Mouse (Mus musculus): Measurements from ENCODE around the gene Cyth1. TPM values are rescaled to one million over a fixed set of nuclear protein-coding genes. Genes with fewer than 3 reads are reported as not detected.

Cyth1 gene
- polyA plus RNA-seq, 1 experiment from 2014 or later = 13.8 TPM

DNA sequence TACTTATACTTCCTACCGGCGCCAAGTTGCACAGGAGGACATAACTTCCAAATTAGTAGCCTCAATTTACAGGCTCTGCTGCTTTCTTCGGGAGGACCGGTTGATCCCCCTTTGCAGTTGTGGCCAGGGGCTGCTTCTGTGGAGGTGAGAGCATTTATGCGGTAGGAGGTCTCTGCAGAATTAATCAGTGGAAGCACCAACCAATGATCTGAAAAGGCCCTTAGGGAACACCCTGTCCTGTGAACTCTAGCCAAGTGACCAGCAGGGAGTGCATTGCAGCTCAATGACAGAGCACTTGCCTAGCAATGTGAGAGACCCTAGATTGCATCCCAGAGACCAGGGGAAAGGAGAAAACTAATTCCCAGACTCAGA, 606 bp upstream of the Cyth1 start:
- peaks cover 26% of the 10 kb centered on the region for H3K4me1 ChIP-seq
- no peak overlapping the region; the same call in 1 of the 2 replicates for H3K9ac ChIP-seq
- WGBS = under 1% methylated on average over 5 of the region's 5 CpGs

DNA sequence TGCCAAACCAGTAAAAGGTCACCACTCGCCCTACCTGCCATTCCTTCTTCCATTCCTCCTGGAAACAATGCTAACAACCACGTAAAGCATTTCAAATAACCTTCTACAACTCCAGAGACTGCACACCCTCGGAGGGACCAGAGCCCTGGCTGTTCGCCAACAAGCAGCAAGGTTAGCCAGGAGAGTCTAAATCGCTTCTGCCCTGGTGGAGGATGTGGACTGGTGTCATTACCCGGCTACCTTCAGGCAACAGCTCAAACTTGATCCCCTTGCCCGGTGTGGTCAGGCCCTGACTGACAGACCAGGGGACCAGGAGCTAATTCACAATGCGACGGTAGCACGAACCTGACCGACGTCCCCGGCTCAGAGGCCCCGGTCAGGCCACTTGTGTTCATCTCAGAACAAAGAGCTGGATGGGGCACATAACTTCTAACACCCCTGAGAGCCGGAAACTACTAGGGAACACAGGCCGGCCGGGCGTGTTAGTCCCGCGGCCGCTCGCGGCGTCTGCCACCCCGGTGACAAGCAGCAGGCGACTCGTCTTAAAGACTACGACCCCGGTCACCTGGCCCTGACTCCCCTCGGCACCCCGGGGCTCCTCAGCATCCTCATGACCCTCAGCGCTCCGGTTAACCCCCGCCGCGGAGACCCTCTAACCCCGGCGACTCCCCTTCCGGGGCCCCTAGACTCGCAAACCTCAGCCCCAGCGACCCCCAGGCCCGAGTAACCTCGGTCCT, 865 bp downstream of the Cyth1 start:
- Histone ChIP-seq H3K36me3 (no peaks in the 10 kb centered on the region), H3K9me3 (no peaks in the 10 kb centered on the region), H3K4me3 (replicated peaks) (peak overlapping the region; percentile 74), H3K27me3 (replicated peaks) (no peaks in the 10 kb centered on the region), H3K4me1 (peaks cover 18% of the 10 kb centered on the region), H3K4me2 (peak overlapping the region; percentile 87), H3K27ac (peak overlapping the region; percentile 67), H3K9ac (peak overlapping the region; percentile 90)
- 2% methylated on average over 43 of the region's 43 CpGs for WGBS
- ATAC-seq (ENCODE audit: insufficient read depth, low FRiP score, low read depth) = no peak

More for the DNA sequence above, 606 bp upstream of the Cyth1 start:
- Histone ChIP-seq H3K9me3 (no peaks in the 10 kb centered on the region), H3K27me3 (replicated peaks) (no peaks in the 10 kb centered on the region), H3K4me2 (peak overlapping the region; percentile 60), H3K27ac (peak overlapping the region; percentile 86), H3K4me3 (replicated peaks) (peak overlapping the region; percentile 74), H3K36me3 (no peaks in the 10 kb centered on the region)
- ATAC-seq (ENCODE audit: insufficient read depth, low FRiP score, low read depth) = no peak

DNA sequence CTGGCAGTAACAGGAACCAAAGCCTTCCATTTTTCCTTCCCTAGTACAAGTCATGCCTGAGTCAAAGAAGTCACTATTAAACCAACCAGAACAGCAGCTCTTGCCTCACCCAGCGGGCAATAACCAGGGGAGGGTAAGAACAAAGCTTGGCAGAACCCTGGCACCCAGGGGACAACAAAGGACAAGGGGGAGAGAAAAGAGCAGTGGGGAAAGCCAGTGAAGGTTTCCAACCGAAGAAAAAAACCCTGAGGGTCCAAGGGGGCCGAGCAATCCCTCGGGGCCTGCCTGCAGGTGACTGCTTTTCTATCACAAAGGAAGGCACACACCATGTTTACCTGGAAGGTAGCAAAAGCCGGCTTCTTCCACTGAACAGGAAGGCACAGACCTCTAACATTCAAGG, 1.7 kb downstream of the Cyth1 start:
- peak overlapping the region; percentile 67 for H3K27ac ChIP-seq
- H3K4me2 ChIP-seq = peak overlapping the region; percentile 87
- H3K9me3 ChIP-seq = no peaks in the 10 kb centered on the region
- peak overlapping the region; percentile 74 for H3K4me3 ChIP-seq (replicated peaks)
- H3K9ac ChIP-seq = no peak overlapping the region
- no peaks in the 10 kb centered on the region for H3K27me3 ChIP-seq (replicated peaks)
- H3K4me1 ChIP-seq = peaks cover 18% of the 10 kb centered on the region
- no peaks in the 10 kb centered on the region for H3K36me3 ChIP-seq
- 60% methylated on average over 5 of the region's 5 CpGs for WGBS
- no peak for ATAC-seq (ENCODE audit: insufficient read depth, low FRiP score, low read depth)

DNA sequence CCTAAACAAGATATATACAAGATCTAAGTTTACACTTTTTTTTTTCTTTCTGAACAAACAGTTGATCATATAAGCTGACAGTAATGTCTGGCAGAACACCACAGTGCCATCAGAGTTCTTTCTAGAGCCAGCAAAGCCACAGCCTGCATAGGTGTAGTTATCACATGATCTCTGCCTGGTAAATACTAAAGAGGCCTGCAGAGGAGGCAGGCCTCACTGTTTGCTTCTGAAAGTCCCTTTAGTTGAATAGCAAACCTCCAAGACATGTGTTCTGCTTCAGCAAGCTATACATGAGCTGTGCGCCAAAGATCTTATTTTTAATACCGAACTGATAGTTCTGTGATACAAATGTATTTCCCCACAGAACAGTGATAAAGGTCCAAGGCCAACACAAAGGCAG, 3.3 kb downstream of the Cyth1 start:
- H3K4me3 ChIP-seq (replicated peaks) = no peak overlapping the region
- peaks cover 18% of the 10 kb centered on the region for H3K4me1 ChIP-seq
- WGBS = 76% methylated on average over 2 of the region's 2 CpGs
- H3K27me3 ChIP-seq (replicated peaks) = no peaks in the 10 kb centered on the region
- H3K27ac ChIP-seq = no peak overlapping the region
- H3K9me3 ChIP-seq = no peaks in the 10 kb centered on the region
- H3K36me3 ChIP-seq = no peaks in the 10 kb centered on the region
- no peak overlapping the region for H3K9ac ChIP-seq
- no peak for ATAC-seq (ENCODE audit: insufficient read depth, low FRiP score, low read depth)
- H3K4me2 ChIP-seq = no peak overlapping the region

DNA sequence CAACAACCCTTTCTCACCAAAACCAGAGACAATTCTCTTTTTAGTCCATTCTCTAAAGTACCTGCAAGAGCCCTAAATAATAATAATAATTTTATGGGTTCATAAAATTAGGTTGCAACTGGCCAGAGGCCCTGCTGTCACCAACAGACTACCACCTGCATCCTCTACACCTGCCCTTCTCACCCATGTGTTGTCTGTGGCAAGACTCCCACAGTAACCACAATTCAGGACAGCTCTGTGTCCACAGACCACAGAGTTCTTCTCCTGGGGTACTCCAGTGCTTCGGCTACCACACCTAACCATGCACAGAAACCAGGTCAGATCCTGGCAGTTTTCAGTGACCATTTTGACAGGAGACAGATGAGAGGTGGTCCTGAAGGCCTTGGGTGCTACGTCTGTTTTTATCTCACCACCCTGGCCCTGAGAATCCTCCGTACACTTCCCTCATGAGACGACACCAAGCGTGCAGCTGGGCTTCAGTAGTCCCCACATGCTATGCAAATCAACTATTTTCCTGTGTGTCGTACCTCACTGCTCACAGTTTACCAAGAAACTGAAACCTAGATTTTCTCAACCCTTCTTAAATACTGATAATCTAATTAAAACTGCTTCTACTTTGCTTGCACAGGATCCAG, 4.6 kb downstream of the Cyth1 start:
- no peak overlapping the region for H3K4me2 ChIP-seq
- no peak overlapping the region for H3K27ac ChIP-seq
- no peak overlapping the region for H3K4me3 ChIP-seq (replicated peaks)
- H3K9ac ChIP-seq = no peak overlapping the region
- H3K9me3 ChIP-seq = no peaks in the 10 kb centered on the region
- WGBS = 81% methylated on average over 6 of the region's 6 CpGs
- ATAC-seq (ENCODE audit: insufficient read depth, low FRiP score, low read depth) = no peak
- no peaks in the 10 kb centered on the region for H3K27me3 ChIP-seq (replicated peaks)
- H3K36me3 ChIP-seq = no peaks in the 10 kb centered on the region
- peaks cover 26% of the 10 kb centered on the region for H3K4me1 ChIP-seq

DNA sequence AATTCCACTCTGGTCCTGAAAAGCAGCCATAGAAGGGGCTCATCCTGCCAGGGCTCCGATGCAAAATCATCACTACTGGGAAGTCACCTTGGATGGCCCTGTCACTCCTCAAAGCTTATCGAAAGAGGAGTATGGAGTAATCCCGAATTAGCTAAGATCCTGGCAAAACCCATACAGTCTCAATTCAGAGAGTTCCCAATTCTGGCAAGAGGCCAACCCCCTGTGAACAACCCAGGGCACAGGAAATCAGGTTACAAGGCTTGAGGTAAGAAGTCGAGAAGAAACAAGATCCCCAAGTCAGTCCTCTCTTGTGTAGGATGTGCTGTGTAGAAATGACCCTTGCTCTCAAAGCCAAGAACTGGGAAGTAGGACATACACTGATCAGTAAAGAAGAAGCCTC, 5.9 kb downstream of the Cyth1 start:
- no peaks in the 10 kb centered on the region for H3K36me3 ChIP-seq
- H3K4me3 ChIP-seq (replicated peaks) = no peak overlapping the region
- no peak for ATAC-seq (ENCODE audit: insufficient read depth, low FRiP score, low read depth)
- peaks cover 26% of the 10 kb centered on the region for H3K4me1 ChIP-seq
- H3K27ac ChIP-seq = no peak overlapping the region
- 76% methylated on average over 4 of the region's 4 CpGs for WGBS
- H3K27me3 ChIP-seq (replicated peaks) = no peaks in the 10 kb centered on the region
- H3K9me3 ChIP-seq = no peaks in the 10 kb centered on the region
- no peak overlapping the region for H3K4me2 ChIP-seq
- no peak overlapping the region for H3K9ac ChIP-seq

DNA sequence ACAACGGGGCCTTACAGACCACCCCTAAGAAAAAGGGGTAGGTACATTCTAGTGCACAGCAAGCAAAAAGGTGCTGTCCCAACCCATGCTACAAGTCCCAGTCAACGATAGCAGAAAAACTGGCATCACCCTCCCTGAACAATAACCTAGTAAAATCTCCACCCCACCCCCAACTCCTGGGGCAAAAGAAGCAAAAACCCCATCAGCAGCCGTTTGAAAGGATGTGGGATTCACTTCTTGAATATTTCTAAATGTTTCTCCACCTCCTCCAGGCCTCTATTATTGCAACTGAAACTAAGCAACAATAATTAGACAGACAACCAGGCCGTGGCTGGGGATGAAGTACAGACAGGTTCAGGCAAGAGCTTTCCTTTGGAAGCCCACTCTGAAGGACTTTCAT, 8.0 kb downstream of the Cyth1 start:
- H3K9me3 ChIP-seq = no peaks in the 10 kb centered on the region
- 64% methylated on average over 4 of the region's 4 CpGs for WGBS
- ATAC-seq (ENCODE audit: insufficient read depth, low FRiP score, low read depth) = no peak
- H3K27me3 ChIP-seq (replicated peaks) = no peaks in the 10 kb centered on the region
- no peak overlapping the region for H3K4me2 ChIP-seq
- no peak overlapping the region for H3K4me3 ChIP-seq (replicated peaks)
- no peak overlapping the region for H3K9ac ChIP-seq
- H3K4me1 ChIP-seq = peaks cover 20% of the 10 kb centered on the region
- H3K27ac ChIP-seq = no peak overlapping the region
- H3K36me3 ChIP-seq = no peaks in the 10 kb centered on the region

DNA sequence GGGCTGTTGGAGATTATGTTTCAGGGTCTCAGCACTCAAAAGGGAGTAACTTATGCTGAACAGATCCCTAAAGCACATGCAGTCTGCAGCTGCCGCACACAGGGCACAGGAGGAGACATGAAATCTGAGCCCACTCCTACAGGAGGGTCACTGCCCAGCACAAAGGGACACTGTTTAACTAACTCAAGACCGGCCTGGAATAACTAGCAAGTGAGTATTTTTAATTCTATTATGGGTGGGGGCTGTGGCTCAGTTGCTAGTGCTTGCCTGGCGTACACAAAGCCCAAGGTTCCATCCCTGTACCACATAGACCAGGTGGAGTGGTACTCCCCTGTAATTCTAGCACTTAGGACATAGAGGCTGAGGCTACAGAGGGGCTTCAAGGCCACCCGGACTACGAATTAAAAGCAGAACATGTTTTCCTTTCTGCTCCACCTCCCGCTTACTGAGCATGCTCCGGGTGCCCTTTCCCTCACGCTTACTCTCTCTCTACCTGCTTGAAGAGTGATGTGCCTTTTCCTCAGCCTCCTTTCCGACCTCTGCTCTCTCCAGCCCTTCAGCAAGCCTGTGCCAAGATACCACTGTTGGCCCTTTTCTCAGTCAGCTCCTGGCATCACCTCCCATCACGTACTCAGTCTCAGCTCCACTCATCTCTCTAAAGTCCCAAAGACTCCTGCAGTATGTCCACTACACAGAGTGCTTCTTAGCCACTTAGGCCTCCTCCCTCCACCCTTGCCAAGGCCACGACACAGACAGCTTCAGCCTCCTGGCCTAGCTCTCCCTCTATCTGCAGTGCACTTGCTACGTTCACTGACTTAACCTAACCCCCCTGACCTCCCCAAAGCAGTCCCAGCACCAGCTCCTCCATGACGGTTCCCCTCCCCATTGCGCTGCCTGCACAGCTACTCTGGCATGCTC, 8.9 kb downstream of the Cyth1 start:
- no peaks in the 10 kb centered on the region for H3K27me3 ChIP-seq (replicated peaks)

DNA sequence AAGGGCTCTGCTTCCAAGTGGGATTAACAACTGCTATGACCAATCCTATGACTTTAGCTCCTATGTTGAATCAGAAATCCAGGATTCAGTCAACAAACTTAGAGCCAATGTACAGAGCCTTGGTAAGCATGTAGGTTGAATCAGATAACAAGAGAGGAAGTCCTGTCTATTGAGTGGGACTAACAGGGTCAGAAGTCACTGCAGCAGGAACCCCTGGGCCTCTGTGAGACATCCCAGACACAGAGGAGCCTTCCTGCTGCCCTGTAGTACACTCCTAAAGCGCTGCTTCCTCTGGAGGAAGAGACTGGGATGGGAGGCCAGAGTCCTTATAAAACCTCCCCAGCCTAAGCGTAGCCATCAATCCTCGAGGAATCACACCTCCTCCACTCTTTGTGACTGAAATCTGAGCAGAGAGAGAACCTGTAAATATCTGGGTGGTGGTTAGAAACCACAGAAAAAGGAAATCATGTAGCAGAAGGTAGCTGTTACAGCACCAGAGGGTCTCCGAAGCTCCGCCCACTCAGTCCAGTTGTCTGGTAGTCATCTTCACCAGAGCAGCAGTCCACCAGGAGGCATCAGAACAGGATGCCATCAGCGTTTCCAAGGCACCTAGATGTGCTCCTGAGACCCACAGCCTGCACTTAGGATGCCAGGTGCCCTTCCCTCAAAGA, 11.7 kb downstream of the Cyth1 start:
- H3K27me3 ChIP-seq (replicated peaks) = no peaks in the 10 kb centered on the region
- no peak overlapping the region for H3K4me3 ChIP-seq (replicated peaks)
- no peaks in the 10 kb centered on the region for H3K36me3 ChIP-seq
- peaks cover 25% of the 10 kb centered on the region for H3K4me1 ChIP-seq
- H3K4me2 ChIP-seq = 0 out of 2 replicates have a peak overlapping the region, but pooled peaks have one; percentile 1
- no peak overlapping the region for H3K9ac ChIP-seq
- 0 out of 2 replicates have a peak overlapping the region, but pooled peaks have one; percentile 18 for H3K27ac ChIP-seq
- 56% methylated on average over 6 of the region's 6 CpGs for WGBS
- no peaks in the 10 kb centered on the region for H3K9me3 ChIP-seq
- no peak for ATAC-seq (ENCODE audit: insufficient read depth, low FRiP score, low read depth)

More for the DNA sequence above, 8.9 kb downstream of the Cyth1 start:
- Histone ChIP-seq H3K27ac (peak overlapping the region; percentile 5; the same call in 1 of the 2 replicates), H3K9me3 (no peaks in the 10 kb centered on the region), H3K9ac (no peak overlapping the region), H3K4me1 (peaks cover 25% of the 10 kb centered on the region), H3K4me2 (peak overlapping the region; percentile 15; the same call in 1 of the 2 replicates), H3K36me3 (no peaks in the 10 kb centered on the region), H3K4me3 (replicated peaks) (no peak overlapping the region)
- 44% methylated on average over 14 of the region's 14 CpGs for WGBS
- ATAC-seq (ENCODE audit: insufficient read depth, low FRiP score, low read depth) = no peak; the same call in 1 of the 2 replicates

DNA sequence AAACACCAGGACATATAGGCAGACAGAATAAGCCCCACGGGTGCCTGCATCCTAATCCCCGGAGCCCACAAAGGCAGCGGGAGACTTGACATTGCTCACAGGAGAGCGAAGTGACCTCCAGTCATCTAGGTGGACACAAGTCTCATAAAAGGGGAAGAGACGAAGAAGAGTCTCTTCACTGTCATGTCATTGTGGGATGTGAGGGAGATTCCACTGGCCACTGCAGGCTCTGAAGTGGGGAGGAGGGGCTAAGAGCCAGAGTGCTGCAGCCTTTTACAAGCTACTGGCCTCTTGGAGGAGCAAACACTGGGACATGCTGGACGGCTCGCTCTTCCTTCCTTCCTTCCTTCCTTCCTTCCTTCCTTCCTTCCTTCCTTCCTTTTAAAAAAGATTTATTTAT, 13.5 kb downstream of the Cyth1 start:
- H3K27ac ChIP-seq = peak overlapping the region; percentile 33; the same call in 1 of the 2 replicates
- no peaks in the 10 kb centered on the region for H3K27me3 ChIP-seq (replicated peaks)
- ATAC-seq (ENCODE audit: insufficient read depth, low FRiP score, low read depth) = no peak
- no peak overlapping the region for H3K9ac ChIP-seq
- no peak overlapping the region for H3K4me2 ChIP-seq
- peaks cover 23% of the 10 kb centered on the region for H3K4me1 ChIP-seq
- WGBS = 79% methylated on average over 7 of the region's 7 CpGs
- H3K36me3 ChIP-seq = no peaks in the 10 kb centered on the region
- no peaks in the 10 kb centered on the region for H3K9me3 ChIP-seq
- no peak overlapping the region for H3K4me3 ChIP-seq (replicated peaks)

DNA sequence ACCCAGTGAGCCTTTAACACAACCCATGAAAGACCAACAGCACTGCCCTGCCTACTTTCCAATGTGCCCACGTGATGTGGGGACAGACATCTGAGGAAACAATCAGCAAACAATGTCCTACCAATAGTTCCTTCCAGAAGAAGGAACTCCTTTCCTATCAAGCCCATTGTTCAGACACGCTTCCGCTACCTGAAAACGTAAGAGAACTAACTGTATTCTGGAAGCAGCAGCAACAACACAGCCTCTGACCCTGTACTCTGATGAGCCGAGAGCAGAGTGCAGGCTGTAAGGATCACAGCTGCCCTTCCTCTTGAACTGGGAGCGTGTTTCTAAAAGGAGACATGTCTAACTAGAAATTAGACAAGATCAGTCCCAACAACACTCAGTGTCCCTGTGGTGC, 13.9 kb downstream of the Cyth1 start:
- no peak overlapping the region for H3K4me3 ChIP-seq (replicated peaks)
- no peaks in the 10 kb centered on the region for H3K27me3 ChIP-seq (replicated peaks)
- no peak overlapping the region for H3K9ac ChIP-seq
- H3K9me3 ChIP-seq = no peaks in the 10 kb centered on the region
- H3K4me2 ChIP-seq = no peak overlapping the region
- H3K4me1 ChIP-seq = peaks cover 19% of the 10 kb centered on the region
- WGBS = 65% methylated on average over 6 of the region's 6 CpGs
- H3K36me3 ChIP-seq = no peaks in the 10 kb centered on the region
- peak overlapping the region; percentile 33; the same call in 1 of the 2 replicates for H3K27ac ChIP-seq
- ATAC-seq (ENCODE audit: insufficient read depth, low FRiP score, low read depth) = no peak

Data from stomach, embryonic 15.5 days (tissue).